Mouse (Mus musculus) induced T-regulatory cell, adult 2 months (primary cell): ENCODE data around the gene Hist1h2ag.

Source experiments
- DNase-seq: peaks from one replicate; pipeline ENCODE4 v3.0.0-alpha.2; 2012; ENCODE audit warnings: low read depth

Hist1h2ag gene

DNA sequence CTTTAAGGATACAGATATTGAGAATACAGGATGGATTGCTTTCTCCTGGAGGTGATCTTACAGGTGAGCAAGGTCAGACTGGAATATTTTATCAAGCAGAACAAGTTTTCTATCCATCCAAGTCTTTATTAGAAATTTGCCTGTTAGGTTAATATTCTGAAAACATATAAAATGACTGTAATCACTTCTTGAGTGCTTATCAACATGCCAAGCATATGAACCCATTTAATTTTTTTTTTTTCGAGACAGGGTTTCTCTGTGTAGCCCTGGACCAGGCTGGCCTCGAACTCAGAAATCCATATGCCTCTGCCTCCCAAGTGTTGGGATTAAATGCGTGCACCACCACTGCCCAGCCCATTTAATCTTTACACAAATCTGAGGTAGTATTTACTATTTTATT, 5.8 kb downstream of the Hist1h2ag start:
- no peak for DNase-seq

DNA sequence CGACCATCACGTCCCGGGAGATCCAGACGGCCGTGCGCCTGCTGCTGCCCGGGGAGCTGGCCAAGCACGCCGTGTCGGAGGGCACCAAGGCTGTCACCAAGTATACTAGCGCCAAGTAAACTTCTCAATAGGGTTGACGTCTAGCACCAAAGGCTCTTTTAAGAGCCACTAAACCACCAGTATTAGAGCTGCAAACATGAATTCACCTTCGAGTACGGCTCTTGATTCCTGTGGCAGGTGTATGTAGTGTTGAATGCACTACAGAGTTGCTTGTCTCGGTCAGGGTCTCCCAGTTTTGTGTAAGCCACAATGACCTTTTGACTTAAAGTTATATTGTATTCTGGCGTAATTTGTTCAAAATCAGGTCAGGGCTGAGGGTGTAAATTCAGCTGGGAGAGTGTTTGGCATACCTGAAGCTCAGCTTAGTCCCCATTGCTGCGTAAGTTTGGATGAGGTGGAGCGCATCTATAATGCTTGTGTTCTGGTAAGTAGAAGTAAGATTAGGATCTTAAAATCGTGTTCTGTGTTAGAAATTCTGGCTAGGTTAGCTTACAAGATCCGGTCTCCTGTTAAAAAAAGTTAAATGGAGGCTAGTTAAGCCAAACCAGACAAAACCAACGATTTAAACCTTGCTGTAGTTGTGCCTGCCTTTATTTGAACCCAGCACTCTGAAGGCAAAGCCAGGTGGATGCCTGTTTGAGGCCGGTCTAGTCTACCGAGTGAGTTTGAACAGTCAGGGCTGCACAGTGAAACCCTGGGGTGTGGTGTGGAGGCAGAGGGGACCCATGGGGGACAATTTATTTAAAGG, 6.4 kb downstream of the Hist1h2ag start:
- DNase-seq: peak; percentile 69

DNA sequence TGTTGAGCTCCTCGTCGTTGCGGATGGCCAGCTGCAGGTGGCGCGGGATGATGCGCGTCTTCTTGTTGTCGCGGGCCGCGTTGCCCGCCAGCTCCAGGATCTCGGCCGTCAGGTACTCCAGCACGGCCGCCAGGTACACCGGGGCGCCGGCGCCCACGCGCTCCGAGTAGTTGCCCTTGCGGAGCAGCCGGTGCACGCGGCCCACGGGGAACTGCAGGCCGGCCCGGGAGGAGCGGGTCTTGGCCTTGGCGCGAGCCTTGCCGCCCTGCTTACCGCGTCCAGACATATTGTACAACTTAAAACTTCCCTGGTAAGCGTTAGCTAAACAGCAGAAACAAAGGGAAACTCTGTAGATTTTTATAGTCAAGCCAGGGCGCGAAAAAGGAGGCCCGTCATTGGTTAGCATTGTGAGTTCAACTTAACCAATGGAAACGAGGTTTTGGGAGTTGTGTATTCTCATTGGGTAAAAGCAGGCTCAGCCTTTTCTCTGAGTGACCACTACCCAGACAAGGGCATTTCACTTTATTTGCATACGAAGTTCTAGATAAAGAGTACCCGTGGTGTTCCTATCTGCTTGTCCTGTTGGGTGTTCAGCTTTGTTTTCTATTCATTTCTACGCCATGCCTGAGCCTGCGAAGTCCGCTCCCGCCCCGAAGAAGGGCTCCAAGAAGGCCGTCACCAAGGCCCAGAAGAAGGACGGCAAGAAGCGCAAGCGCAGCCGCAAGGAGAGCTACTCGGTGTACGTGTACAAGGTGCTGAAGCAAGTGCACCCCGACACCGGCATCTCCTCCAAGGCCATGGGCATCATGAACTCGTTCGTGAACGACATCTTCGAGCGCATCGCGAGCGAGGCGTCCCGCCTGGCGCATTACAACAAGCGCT, 7.2 kb downstream of the Hist1h2ag start, which contains the start of the genes Hist1h2ah and Hist1h2bk:
Gene Hist1h2ah (minus strand): TSS at position 302 of the 882 bp plus-strand sequence.
Gene Hist1h2bk (plus strand): TSS at position 604 of the 882 bp plus-strand sequence.
- DNase-seq: peak; percentile 95

DNA sequence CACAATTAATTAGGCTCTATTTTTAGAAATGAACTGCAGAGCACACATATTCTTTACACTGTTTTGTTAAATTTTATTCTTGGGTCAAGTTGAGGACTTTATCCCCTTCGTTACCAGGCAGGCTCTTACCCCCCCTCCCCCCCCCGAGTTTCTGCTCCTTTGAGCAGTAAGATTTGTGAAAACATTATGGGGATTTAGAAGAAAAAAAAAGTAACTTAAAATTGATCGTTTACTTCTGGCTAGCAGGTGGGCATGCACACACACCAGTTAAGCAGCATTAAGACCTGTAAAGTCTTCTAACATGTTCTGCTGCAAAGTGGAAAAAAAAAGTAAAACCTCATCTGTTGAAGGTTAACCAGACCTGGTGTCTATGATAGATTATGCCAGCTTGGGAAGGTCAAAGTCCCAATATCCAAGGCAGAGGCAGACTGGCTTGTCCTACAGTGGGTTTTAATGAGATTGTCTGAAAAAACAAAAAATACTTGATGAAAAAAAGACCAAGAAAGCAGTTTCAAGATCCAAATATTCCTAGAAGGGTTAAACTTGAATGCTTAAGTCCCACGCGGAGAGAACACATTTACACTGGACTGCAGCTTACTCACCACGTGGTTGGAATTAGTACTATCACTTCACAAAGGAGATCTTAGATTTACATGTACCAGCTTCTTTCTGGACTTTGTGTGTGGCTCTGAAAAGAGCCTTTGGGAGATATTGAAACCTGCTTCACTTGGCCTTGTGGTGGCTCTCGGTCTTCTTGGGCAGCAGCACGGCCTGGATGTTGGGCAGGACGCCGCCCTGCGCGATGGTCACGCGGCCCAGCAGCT, 8.1 kb downstream of the Hist1h2ag start:
- DNase-seq: peak; percentile 65

DNA sequence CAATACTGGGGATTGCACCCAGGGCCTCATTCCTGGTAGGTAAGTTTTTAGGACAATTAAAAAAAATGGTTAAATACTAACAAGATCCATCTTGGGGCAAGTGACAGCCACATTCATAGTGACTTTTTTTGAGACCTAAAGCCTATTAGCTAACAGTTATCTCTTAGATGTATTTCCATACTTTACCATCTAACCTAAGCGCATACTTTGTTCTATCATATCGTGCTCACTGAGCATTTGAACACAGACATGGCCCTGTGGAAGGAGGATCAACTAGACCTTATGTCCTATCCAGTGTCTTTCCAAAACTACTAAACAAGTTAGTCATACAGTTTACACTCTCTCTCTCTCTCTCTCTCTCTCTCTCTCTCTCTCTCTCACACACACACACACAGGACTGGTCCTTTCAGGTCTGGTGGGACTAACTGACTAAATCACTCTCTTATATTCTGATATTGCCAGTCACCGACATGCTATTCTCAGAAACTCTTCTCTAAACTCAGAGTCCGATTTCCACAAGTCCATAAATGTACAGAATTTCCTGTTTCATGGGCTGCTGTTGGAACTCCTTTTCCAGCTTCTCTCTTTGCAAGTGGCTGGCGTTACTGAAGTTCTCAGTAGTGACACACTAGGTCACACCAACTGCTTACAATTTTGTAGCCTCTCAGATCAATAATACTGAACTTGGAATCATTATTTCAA, 8.9 kb downstream of the Hist1h2ag start:
- no peak for DNase-seq

DNA sequence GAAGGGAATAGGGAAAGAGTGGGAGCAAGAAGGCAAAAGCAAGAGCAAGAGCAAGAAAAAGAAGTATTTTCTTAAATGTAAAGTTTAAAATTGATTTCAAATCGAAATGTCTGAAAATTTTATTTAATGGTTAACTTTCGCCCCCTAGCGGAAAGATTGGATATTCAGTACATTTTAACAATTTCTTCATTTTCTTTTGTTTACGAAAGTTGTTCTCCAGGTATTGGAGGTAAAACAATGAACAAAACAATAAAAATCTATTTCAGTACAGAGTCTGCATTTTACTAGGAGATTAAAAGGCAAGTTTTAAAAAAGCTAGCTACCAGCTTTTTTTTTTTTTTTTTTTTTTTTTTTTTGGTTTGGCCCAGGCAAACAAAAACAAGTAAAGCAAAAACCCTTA, 12.3 kb downstream of the Hist1h2ag start:
- DNase-seq: peak; percentile 88

DNA sequence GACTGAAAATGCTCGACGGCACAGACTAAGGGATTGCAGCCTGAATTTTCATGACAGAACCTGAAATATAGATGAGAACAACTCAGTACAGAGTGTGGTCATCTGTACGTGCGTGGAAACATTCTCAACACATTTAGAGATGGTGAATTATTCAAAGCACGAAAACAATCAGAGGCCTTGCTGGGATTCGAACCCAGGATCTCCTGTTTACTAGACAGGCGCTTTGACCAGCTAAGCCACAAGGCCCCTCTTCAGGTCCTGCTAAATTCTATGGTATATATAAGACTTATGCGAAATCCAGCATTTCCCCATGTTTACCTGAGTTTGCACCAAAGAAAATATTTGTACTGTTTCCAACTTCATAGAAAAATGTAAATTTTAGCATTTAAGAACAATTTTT, 12.8 kb downstream of the Hist1h2ag start:
- DNase-seq: no peak

DNA sequence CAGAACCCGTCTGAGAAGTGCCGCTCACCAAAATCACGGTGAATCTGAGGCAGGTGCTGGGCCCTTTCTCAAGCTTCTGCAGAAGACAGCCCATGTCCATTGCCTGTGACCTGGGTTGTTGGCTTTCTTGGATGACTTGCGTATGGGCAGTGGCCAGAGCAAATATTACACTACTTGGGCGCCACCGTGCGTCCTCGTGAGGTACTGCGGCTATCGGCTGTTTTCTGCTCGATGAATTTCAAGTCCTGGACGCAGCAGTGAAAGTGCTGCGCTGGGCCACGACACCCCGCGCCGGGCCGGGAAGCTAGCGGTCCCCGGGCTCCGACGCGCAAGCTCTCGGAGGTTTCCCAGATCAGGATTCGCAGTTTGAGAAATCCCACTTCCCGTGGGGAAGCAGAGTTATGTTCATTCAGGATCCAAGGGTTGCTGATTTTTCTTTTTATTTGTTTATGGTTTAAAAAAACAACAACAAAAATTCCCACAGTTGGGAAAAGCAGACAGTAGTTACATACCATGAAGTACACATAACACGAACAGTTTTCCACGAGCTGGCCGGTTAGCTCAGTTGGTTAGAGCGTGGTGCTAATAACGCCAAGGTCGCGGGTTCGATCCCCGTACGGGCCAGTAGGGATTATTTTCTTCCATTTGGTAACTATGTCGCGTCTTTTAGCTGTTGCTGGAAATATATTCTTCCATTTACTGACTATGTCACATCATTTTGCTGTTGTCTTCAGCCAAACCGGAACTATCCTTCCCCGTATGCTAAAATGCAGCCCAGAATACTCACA, 13.9 kb downstream of the Hist1h2ag start:
- DNase-seq: peak; percentile 94

DNA sequence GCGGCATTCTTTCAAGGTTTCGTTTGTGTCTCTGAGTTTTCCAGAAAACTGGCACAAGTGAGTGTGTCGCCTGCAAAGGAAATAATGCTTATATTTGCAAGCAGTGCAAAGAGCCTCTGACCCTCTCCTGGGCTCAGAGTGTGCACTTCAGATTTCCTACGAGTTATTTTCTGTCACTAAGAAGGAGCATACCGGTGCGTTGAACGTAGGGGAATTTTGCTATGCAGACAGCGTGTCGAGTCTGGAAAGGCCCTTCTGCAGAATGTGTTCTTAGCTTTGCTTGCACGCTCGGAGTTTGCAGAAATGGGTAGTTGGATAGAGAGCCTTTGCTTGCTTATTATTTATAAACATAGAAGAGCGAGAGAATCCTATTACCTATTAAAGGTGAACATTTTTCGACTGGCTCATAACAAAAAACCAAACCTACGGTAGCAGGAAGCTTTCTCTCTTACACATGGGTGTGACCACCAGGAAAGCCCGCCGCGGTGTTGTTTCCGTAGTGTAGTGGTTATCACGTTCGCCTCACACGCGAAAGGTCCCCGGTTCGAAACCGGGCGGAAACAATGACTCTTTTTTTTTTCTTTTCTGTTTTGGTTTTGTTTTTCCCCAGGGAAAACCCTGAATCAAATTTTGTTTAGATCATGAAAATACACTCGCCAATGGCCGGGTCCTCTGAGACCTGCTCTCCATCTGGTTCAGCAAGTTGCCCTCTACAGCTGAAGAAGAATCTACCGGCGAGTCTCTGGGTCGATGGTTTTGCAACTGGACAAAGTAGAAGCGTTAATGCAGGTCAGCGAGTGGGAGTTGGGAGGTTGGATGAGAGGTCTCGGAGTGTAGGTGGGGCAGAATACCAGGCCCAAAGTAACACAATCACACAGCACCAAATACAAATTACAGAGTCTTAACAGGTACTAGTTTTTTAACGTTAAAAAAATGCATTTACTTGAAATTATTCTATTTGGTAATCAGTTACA, 16.4 kb downstream of the Hist1h2ag start:
- peak; percentile 95 for DNase-seq

DNA sequence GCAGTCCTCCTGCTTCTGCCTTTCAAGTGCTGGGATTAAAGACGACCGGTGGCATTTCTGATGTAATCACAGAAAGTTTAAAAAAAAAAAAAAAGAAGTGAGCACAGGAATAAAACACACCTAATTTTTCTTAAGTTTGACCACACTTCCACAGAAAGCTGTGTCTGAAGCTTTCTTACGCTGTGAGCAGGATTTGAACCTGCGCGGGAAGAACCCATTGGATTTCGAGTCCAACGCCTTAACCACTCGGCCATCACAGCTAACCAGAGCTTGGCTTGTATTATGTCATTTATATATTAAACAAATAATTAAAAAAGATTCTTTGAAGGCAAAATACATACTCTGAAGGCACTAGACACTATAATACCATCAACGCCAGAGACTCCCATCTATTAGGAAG, 20.5 kb downstream of the Hist1h2ag start:
- peak; percentile 92 for DNase-seq

DNA sequence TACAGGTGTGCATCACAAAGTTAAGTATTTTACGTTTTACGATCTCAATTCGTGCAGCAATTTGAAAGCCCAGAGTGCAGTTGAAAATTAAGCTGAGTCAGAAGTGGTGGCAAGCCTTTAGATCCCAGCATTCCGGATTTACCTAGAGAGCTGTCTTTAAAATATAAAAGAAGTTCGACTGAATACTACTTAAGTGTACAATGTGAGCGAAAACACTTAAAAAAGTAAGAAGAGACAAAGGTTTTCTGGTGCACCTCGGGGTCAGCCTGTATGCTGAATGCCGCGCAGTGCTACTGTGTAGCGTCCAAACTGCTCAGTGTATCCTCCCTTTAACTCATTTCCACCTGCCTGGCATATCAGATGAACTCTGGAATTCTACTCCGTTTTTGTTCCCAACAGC, 21.2 kb downstream of the Hist1h2ag start:
- peak; percentile 62 for DNase-seq

DNA sequence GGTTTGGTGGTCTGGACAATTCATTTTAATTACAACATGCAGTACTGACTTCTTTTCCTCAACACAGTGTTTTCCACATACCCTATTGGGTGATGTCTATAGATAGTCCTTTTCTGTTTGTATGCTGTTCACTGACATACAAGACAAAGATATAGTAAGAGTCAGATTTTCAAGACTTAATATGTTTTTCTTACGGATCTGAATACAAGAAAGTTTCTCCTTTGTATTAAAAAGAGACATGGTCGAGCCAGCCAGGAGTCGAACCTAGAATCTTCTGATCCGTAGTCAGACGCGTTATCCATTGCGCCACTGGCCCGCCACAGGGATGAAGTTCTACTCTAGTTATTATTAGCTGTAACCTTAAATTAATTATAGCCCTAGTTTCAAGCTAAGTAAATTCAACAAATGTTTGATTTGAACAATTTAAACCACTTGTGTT, 21.8 kb downstream of the Hist1h2ag start:
- peak; percentile 77 for DNase-seq

DNA sequence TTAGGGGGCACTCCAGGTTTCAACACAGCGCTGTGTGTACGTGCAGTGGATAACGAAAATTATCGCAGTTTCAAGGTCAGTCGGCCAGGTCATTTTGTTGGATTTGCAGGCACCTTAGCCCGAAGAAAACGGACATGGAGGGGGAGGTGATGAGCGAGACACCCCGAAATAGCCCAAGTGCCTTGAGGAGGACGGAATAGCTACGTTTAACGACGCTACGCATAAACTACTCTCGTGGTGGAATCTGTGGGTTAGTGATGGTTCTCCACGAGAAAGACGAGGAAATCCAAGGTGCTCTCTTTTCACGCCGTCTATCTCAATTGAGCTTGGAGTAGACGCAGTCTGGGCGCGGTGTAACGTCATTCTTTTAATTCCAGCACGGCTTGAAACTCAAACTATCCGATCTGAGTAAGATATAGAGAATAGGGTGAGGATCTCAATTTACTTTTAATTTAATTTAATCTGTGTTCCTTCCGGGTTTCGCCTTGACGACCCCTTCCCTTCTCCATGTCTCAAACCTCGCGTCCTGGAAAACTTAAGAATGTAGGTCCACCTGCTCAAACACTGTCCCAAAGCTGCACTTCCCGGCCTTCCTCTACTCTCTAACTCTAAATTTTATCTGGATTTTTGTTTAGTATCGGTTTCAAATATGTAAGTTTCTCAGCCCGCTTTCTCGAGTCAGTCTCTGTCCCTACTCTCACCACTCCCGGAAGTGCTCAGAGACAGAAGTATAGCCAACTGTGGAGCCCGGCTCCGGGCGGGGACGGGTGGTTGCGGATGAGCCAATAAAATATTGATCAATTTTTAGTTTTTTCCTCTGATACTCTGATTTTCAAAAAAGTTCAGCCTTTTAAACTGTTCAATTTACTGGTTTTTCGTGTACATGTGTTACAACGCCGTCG, 22.6 kb downstream of the Hist1h2ag start:
- DNase-seq: peak; percentile 80

DNA sequence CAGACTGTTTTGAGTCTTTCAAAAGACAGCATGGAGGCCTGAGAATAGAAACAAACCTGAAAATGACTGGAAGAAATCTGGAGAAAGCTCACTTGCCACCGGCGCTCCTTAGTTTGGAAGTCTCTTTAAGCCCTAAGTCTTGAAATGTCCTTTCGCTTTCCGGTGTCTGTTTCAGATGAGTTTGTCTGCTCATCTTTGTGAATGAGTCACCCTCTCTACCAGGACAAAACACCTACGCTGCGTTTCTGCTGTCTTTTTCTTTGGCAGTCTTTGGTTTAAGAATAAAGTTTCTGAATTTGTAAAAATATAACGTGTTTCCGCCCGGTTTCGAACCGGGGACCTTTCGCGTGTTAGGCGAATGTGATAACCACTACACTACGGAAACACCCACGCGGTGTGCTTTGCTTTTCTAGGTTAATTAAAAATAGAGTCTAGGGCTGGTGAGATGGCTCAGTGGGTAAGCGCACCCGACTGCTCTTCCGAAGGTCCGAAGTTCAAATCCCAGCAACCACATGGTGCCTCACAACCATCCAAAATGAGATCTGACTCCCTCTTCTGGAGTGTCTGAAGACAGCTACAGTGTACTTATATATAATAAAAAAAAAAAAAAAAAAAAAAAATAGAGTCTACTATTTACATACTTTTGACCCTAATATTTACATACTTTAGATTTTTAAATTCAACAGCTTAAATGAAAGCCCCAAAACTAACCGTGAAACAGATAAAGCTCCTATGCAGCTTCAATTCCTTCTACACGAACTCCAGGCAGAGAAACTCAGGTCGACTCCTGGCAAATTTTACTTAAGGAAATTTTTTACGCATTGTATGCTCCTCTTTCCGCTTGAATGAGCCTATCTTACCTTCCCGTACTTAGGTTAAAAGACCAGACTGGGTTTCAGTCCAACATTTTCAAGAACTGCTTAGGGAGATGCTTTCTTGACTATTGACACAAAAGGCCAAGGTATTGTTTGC, 27.0 kb downstream of the Hist1h2ag start:
- DNase-seq: peak; percentile 97

DNA sequence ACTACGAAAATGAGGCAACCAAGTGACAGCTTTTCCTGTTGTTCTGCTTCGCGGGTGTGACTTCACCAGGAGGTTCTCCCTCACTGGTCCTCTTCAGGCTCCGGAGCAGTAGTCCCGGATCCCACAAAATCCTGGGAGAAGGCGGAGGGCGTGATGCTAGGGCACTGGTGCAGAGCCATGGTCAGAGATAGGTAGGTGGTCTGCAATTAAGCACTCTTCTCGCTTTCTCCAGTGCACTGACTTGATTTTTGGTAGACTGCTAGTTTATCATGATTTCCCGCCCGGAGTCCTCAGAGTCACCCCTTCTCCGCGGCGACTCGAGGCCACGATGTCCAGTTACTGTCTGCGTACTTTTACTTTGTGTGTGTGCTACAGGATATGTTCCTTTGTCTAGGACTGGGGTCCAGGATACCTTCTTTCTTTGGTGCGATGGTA, 28.3 kb downstream of the Hist1h2ag start:
- peak; percentile 53 for DNase-seq

DNA sequence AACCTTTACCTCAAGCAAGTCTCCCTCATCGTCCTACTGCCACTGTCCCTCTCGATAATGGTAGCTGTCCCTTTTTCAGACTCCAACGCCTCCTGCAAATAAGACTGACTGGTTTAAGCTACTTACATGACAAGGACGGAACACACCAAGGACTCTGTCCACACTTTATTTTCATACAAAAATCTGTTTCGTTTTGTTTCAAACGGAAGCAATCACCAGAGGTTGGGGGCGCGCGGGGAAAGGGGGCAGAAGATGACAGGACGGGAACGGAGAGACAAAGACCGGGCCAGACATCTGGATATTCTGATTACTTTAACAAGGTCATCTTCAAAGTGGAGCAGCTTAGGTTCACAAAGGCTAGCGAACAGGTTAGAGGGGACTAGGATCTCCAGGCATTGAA, 29.0 kb downstream of the Hist1h2ag start:
- peak; percentile 48 for DNase-seq

DNA sequence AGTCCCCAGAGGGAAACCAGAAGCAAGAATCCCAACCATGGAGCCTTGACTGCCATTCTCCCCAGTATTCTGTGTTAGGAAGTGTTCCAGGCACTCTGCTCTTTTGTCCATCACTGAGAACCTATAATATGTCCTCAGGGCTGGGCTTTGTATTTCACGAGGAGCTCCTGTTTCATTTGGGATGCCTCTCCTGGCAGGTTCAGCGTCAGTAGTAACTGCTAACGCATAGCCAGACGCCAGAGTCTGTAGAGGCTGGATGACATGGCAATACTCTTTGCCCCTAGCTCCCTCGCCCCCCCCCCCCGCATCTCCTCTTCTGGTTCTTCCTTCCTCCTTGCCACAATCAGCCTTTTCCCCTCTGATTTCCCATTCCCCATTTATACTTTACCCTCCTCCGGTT, 33.1 kb downstream of the Hist1h2ag start, which contains the start of gene Prss16:
Gene Prss16 (minus strand): TSS at position 101 of the 400 bp plus-strand sequence.
- DNase-seq: no peak
